Mouse (Mus musculus) cortical plate, adult 2 months (tissue): Measurements from ENCODE around the gene Zfp423. TPM values are rescaled to one million over a fixed set of nuclear protein-coding genes. Genes with fewer than 3 reads are reported as not detected.

Source experiments
- H3K27ac ChIP-seq: fragments of 200-500 bp; 2 replicates; pipeline ENCODE4 v1.5.1; 2012; ENCODE audit warnings: low read length, control low read depth, inconsistent platforms; ENCODE audit not compliant: insufficient read depth
- H3K4me1 ChIP-seq: fragments of 200-500 bp; 2 replicates; pipeline ENCODE4 v1.6.1; 2011; ENCODE audit warnings: low read length; ENCODE audit not compliant: control insufficient read depth, insufficient read depth
- H3K4me3 ChIP-seq: fragments of 200-500 bp; 2 replicates; pipeline ENCODE4 v1.5.1; 2011; ENCODE audit warnings: mild to moderate bottlenecking, low read length, control low read depth; ENCODE audit not compliant: insufficient read depth
- CTCF ChIP-seq: fragments of 200-500 bp; IDR thresholded peaks from 2 replicates; pipeline ENCODE4 v1.5.1; 2011; ENCODE audit warnings: mild to moderate bottlenecking, control low read depth, low read length; ENCODE audit not compliant: insufficient read depth; ENCODE audit errors: extremely low read depth
- POLR2A ChIP-seq: fragments of 200-500 bp; IDR thresholded peaks from 2 replicates; pipeline ENCODE4 v1.6.1; 2011; ENCODE audit warnings: mild to moderate bottlenecking, low read length, control low read depth; ENCODE audit not compliant: insufficient read depth; ENCODE audit errors: extremely low read depth
- polyA plus RNA-seq: library from polyadenylated mRNA; depleted of rRNA; stranded (reverse); fragments of >200 nt; gene quantifications from 2 replicates; pipeline ENCODE4 v1.2.3, GENCODE M21; 2012

The Zfp423 gene
- polyA plus RNA-seq, 1 experiment: 15.1 TPM

- H3K4me1 ChIP-seq: no peaks in the 10 kb centered on the region
- no peak overlapping the region for H3K4me3 ChIP-seq
- H3K27ac ChIP-seq: no peak overlapping the region
- TF ChIP-seq POLR2A (no peak), CTCF (no peak)
Observed at GRCm38 (mm10) chr8:87833339-87833738, 126.1 kb downstream of the Zfp423 start.

- H3K27ac ChIP-seq: no peak overlapping the region
- TF ChIP-seq CTCF: no peak
- no peak for TF ChIP-seq POLR2A
- H3K4me1 ChIP-seq: no peaks in the 10 kb centered on the region
- H3K4me3 ChIP-seq: no peak overlapping the region
Observed at GRCm38 (mm10) chr8:87832381-87833325, 126.7 kb downstream of the Zfp423 start.

GRCm38 (mm10) chr8:87831567-87831966 lies 127.8 kb downstream of the Zfp423 start:
- TF ChIP-seq POLR2A: no peak
- Histone ChIP-seq H3K27ac (no peak overlapping the region), H3K4me3 (no peak overlapping the region), H3K4me1 (no peaks in the 10 kb centered on the region)

GRCm38 (mm10) chr8:87831116-87831515 lies 128.3 kb downstream of the Zfp423 start:
- TF ChIP-seq CTCF: no peak
- TF ChIP-seq POLR2A: no peak
- H3K27ac ChIP-seq: no peak overlapping the region
- no peak overlapping the region for H3K4me3 ChIP-seq
- H3K4me1 ChIP-seq: no peaks in the 10 kb centered on the region

DNA sequence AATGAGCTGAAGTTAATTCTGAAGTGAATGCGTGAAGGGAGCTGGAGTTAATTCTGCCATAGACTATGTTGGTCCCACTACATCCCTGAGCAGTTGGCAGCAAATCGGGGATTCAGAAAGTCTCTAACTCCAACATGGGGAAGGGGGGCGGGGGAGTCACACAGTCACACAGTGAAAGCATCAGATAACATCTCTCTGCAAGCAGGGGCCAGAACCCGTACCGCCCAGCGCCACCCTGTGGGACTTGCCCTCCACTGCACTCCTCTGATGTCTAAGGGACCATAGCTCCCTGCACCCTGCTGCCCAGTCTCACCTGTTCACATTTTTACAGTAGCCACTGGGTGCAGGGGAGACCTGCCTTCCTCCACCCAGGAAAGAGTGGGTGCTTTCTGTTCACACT lies 129.2 kb downstream of the Zfp423 start:
- Histone ChIP-seq H3K4me3 (no peak overlapping the region), H3K4me1 (no peaks in the 10 kb centered on the region), H3K27ac (no peak overlapping the region)
- peak; percentile 49 for TF ChIP-seq CTCF
- no peak for TF ChIP-seq POLR2A

DNA sequence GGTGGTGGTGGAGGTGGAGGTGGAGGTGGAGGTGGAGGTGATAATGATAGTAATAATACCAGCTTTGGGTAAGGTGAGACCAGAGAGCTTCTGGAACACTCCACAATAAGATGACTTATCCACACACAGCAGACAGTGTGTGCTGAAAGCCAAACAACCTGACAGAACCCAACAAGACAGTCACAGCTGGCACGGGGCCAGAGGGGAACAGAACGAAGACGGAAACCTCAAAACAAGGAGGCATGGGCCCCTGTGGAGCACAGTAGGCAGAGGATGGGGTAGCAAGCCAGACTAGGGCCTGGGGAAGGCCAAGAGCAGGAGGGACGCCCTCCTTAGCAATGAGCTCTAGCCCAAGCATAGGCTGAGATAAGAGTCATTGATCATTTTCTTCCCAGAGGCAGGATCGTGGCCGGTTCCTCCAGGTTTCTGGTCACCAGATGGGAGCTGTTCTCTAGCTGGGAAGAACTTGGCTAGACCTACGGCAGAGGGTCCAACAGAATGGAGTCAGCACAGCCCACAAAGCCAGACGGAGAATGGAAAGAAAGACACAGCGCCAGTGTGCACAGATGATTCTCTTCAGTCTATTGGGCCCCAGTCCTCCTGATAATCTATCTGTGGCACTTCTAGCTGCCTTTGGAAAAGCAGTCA lies 133.3 kb downstream of the Zfp423 start:
- Histone ChIP-seq H3K4me3 (no peak overlapping the region), H3K4me1 (peaks cover 3% of the 10 kb centered on the region; the same call in 1 of the 2 replicates), H3K27ac (no peak overlapping the region)
- TF ChIP-seq POLR2A (no peak), CTCF (no peak)

DNA sequence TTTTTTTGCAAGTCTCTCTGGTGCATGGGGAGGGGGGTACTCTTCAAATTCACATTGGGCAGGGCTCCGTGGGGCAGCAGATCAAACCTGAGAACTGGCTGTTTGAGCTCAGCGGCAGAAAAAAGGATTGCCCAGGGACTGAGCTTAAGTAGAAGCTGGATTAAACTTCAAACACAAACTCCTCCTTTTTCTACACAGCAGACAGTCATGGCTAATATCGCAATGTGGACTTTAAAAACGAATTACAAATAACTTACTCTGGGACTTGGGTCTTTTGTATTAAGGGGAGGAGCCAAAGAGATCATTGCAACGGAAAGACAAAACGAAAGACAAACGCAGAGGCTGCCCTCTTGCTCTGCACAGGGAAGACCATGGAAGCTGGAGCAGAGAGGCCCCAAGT lies 136.2 kb downstream of the Zfp423 start:
- Histone ChIP-seq H3K4me1 (peaks cover 3% of the 10 kb centered on the region; the same call in 1 of the 2 replicates), H3K4me3 (no peak overlapping the region), H3K27ac (no peak overlapping the region)
- TF ChIP-seq POLR2A: no peak
- TF ChIP-seq CTCF: no peak

GRCm38 (mm10) chr8:87822690-87823089 lies 136.7 kb downstream of the Zfp423 start:
- Histone ChIP-seq H3K27ac (no peak overlapping the region), H3K4me3 (no peak overlapping the region)

GRCm38 (mm10) chr8:87822175-87822574 lies 137.2 kb downstream of the Zfp423 start:
- no peak overlapping the region for H3K27ac ChIP-seq
- peaks cover 3% of the 10 kb centered on the region; the same call in 1 of the 2 replicates for H3K4me1 ChIP-seq
- TF ChIP-seq POLR2A (no peak), CTCF (no peak)
- no peak overlapping the region for H3K4me3 ChIP-seq

More at GRCm38 (mm10) chr8:87822690-87823089, 136.7 kb downstream of the Zfp423 start:
- H3K4me1 ChIP-seq: peaks cover 3% of the 10 kb centered on the region; the same call in 1 of the 2 replicates
- TF ChIP-seq CTCF (no peak), POLR2A (no peak)

- TF ChIP-seq CTCF: no peak
- TF ChIP-seq POLR2A: no peak
- no peak overlapping the region for H3K27ac ChIP-seq
- H3K4me3 ChIP-seq: no peak overlapping the region
- H3K4me1 ChIP-seq: peaks cover 3% of the 10 kb centered on the region; the same call in 1 of the 2 replicates
Observed at GRCm38 (mm10) chr8:87821655-87822054, 137.7 kb downstream of the Zfp423 start.
